Mouse (Mus musculus) cerebellum, adult 18-20 months (tissue): ENCODE data around the gene Ola1.

Experiments
- DNase-seq, 2 experiments: peaks; one replicate each; pipeline ENCODE4 v3.0.0; 2021

The Ola1 gene

GRCm38 (mm10) chr2:73218913-73219312 is at the start of gene Ola1:
Gene Ola1, minus strand, starts transcription at chr2:73218924.
- DNase-seq = no peak

- no peak for DNase-seq
Measured at GRCm38 (mm10) chr2:73268281-73268680, 49.6 kb upstream of the Ola1 start.

DNA sequence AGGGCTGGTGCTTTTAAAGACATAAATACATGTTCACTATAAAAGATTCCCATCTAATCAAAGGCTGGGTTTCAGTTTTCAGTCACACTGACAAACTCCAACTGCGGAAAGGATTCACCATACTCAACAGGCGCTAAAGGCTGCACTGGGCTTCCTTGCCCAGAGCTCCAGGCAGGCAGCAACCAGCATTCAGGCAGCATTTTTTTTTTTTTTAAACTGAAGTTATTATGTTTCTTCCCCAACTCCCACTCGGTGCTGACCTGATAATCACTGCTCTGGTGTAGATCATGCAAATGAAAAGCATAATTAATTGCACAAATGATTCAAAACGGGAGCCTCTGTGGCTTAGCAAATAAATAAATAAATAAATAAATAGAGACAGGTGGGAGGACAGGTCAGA is 49.1 kb upstream of the Ola1 start:
- DNase-seq = no peak

GRCm38 (mm10) chr2:73267231-73267630 is 48.5 kb upstream of the Ola1 start:
- no peak for DNase-seq

GRCm38 (mm10) chr2:73266623-73267022 is 47.9 kb upstream of the Ola1 start:
- no peak for DNase-seq

- DNase-seq = no peak
Measured at GRCm38 (mm10) chr2:73266011-73266410, 47.3 kb upstream of the Ola1 start.

- no peak for DNase-seq
Measured at GRCm38 (mm10) chr2:73264611-73265195, 46.0 kb upstream of the Ola1 start.

DNA sequence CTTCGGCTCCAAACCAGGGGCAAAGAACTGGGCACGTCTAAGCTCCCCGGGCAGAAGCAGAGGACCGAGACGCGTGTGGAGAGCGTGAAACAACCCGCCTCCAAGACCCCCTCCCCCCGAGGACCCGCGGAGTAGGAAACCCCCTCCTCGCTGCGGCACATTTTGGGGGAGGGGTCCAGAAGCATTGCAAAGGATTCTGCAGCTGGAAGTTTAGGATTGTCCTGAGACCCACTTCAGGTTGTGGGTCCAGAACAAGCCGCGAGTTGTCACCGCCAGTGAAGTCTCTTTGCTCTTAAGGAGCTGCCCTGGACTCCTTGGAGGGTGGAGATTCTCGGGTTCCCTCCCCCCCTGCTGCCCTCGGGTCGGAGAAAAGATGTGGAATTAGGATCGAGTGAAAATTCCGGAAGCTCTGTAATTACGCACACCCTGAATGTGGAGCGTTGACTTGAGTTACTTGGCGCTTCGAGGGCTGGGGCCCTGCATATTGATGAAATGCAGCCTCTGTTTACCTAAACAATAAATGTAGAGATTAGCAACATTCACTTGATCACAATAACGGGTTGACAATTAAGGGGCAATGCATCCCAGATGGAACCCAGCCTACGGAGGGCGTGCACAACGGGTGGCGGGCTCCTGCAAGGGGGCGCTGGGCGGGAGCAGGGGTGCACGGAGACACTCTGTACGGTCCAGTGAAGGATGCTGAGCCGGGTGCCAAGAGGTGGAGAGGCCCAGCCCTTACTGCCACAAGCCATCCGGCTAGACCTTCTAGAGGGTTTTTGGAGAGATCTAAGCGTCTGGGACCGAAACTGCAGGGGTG is 45.3 kb upstream of the Ola1 start:
- no peak for DNase-seq

DNA sequence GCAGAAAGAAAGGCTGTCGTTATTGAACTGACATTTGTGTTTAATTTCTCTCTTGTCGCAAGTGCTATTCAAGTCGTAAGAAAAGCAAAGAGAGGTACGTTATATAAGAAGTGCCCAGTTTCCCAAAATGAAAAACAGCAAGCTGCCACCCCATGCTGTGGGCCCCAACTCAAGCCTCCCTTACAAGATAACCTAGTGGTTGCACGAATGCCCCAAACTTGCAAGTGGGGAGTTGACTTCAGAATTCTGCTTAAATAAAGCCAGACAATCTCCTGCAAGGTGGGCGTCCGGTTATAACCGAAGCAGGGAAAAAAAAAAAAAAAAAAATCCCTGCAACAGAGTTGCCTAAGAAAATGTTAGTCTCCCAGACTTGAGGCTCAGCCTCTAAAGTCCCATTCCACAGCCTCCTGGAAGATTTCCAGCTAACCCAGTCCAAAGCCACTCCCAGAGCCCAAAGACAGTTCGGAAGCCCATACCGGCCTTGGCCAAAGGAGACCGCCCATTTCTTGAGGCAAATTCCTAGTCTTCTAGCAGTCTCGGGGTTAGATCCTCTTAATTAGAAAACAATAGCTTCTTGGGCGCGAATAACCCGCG is 44.5 kb upstream of the Ola1 start:
- no peak for DNase-seq

DNA sequence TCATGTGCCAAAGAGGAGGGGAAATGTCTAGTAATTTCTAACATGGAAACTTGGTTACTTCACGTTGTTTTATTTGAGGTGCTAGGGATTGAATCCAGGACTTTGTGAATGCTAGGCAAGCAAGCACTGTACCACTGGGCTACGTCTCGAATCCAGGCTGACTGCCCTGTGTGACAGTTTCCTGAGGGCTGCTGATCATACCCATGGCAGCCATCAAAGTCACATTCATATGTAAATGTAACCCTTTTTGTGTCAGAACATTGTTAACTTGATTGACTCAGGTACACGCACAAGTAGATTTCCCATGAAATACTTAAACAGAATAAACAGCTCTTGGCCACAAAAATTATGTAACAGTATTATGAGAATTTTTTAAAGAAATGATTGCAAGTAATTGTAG is 30.0 kb upstream of the Ola1 start:
- no peak for DNase-seq

- no peak for DNase-seq
Measured at GRCm38 (mm10) chr2:73241299-73241698, 22.6 kb upstream of the Ola1 start.

GRCm38 (mm10) chr2:73231081-73231480 is 12.4 kb upstream of the Ola1 start:
- no peak for DNase-seq

DNA sequence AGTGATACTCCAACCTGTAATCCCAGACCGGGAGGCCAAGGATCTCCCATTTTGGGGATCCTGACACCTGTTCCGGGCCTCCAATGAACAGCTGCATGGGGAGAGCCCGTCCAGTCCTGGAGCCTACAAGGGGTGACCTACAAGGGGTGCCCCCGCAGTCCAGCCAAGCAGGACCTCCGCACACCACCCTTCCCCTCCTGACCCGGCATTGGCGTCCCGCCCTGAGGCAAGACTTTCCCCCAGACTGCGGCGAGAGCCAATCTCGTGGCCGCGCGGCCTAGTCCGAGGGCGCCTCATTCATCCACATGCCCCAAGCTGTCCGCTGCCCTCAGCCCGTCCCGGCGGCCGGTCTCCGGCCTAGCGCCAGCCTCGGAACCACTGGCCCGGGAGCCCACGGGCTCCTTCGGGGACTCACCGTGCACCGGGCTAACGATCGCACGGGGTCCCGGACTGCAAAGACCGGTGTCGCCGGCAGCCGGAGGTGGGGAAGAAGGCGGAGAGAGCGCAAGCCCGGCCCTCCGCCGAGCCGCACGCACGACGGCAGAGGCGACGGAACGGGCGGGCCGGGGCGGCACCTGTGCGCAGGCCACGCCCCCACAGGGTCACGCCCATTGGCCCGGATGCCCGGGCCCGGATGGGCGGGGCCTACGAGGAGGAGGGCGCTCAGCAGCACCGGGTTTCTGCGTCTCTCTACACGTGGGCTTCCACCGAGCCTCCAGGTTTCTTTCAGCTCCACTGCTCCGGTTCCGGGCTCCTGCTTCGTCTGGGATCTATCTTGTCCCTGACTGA is 4.7 kb downstream of the Ola1 start:
- peak; percentile 92 to 97 for DNase-seq

DNA sequence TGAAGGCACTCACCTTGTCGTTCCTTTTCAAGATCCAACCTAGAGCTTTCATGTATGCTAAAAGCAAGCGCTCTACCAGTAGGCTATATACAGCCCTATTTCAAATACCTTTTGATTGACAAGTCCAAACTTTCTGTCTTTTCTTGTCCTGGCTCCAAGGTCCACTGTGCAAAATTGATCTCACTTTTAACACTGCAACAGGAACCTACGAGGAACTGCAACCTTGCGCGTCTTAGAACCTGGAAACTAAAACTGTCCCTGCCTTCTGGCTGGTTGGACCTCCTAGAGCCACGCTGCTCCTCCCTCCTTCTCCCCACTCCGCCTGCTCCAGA is 5.2 kb downstream of the Ola1 start:
- no peak for DNase-seq

DNA sequence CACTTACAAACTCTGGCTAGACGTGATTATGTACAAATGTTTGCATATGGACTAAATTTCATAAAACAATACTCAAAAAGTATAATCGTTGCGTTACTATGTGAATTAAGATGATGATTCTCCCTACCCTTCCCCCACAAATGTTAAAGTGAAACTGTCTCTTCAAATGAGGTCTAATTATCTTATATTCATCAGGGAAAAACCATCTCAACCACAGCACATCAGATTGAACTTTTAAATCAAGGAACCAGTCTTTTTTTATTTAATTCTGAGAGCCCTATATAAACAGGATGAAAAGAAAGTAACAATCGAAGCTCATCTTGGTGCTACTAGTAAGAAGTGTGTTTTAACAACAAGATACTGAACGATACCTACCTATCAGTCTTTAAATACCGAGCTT is 14.4 kb downstream of the Ola1 start:
- DNase-seq = no peak

DNA sequence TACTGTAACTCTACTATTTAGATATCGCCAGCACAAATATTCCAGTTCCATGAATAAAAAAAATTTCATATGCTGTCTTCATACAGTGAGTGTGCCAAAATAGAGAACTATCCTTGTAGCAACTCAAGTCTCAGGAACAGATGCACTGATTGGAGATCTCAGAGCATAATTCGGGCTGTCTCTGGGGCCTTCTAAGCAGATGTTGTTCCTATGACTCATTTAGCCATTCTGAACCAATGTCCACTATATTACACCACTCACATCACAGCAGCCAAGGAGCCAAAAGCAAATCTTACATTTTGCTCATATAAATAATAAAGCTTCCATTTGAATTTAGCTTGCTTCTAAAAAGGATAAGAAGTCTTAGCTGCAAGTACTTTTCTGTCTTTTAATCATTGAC is 30.2 kb downstream of the Ola1 start:
- no peak for DNase-seq

DNA sequence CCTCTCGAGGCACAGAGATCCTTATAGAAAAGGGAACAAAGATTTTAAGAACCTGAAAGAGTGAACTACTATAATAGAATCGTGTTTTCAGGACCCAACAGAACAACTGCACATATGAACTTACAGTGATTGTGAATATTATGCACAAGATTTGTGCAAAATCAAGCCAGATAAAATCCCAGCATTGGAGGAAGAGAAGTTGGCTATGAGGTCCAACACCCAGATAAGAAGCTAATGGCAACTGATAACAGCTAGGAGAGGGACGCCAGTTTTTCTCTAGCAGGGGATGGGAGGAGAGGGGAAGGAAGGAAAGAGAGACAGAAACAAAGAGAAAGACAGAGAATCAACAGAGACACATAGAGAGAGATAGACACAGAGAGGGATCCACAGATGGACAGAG is 33.5 kb downstream of the Ola1 start:
- no peak for DNase-seq

DNA sequence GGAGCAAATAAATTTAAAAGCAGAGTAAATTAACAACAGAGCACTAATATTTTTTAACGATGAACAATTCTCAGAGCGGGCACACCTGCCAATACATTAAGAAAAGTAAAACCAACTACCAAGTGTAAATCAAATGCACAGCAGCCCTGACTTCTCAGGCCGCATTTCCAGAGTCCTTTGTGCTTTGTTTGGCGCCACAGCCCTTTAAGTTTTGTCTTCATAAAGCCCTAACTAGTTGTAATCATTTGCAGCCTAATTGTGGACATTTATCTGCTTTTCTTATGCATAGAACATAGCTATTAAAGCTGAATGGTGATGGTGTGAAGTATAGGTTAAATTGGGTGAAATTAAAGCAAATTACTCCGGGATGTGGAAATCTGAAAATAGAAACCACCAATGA is 49.2 kb downstream of the Ola1 start:
- no peak for DNase-seq

- peak; percentile 38 to 40 for DNase-seq
Measured at GRCm38 (mm10) chr2:73167126-73167525, 51.6 kb downstream of the Ola1 start.

DNA sequence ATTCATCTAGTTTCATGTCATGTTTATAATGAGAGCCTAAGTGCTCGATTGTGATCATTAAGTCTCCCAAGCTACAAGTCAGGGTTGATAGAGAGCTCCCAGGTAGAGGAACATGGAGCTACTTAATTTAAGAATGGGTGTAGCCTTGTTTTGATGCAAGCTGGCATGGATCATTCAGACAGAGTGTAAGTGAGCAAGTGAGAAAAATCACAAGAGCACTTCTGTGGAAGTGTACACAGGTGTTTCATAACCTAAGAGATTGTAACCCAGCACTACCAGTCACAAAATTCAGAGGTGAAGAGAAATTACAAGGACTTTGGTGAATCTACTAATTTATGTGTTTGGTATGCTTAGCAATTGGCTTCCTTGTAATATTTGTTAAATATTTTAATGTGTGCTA is 54.1 kb downstream of the Ola1 start:
- DNase-seq = no peak

DNA sequence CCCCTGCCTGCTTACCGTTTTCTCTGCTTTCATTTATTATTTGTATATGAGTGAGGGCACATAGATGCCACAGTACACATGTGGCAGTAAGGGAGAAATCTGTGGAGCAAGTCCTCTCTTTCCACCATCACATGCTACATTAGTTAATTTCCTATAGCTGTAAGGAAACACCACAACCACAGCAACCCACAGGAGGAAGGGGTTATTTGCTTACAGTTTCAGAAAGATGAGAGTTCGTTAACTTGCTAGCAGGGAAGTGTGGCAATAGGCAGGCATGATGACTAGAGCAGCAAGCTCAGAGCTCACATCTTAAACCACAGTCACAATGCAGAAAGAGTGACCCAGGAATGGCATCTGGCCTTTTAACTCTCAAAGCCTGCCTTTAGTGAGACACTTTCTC is 58.0 kb downstream of the Ola1 start:
- DNase-seq = no peak

DNA sequence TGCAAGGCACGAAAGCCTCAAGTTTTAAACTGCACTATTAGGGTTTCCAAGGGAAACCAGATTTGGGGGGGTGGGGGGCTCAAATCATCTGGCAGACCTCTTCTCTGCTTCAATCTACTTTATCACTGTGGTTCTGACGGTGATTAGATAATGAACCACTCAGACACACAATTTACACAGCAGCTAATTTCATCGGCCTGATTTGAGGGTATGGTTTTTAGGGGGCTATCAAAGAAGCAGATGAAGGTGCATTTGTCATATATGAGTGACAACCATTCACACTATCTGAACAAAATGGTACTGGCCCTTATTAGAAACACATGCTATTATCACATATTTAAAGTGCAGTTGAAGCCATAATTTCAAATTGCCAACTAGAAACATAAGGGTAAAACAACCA is 61.5 kb downstream of the Ola1 start:
- DNase-seq = no peak

DNA sequence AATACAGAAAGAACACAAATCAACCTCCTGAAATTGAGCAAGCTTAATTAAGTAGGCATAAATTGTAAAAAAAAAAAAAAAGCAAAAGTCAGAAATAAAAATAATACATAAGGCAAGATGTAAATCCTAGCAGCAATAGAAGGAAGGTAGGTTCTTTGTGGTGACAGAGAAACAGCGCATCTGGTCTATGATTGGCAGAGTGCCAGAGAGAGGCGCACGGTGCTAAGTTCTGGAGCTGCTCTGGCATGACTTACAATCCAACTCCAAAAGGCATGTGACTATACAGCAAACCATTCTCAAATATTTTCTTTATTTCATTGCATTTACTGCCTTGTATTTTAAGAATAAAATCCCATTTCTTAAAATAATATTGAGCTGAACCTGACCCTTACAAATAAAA is 68.2 kb downstream of the Ola1 start:
- DNase-seq = peak in 1 of 2 experiments; percentile 19

- no peak for DNase-seq
Measured at GRCm38 (mm10) chr2:73146111-73146510, 72.6 kb downstream of the Ola1 start.
